Mouse (Mus musculus) cerebellum, adult 18-20 months (tissue): ENCODE results near the gene Pbx2.

Experiments
- DNase-seq, 2 experiments: peaks; one replicate each; pipeline ENCODE4 v3.0.0; 2021

Pbx2 gene

DNA sequence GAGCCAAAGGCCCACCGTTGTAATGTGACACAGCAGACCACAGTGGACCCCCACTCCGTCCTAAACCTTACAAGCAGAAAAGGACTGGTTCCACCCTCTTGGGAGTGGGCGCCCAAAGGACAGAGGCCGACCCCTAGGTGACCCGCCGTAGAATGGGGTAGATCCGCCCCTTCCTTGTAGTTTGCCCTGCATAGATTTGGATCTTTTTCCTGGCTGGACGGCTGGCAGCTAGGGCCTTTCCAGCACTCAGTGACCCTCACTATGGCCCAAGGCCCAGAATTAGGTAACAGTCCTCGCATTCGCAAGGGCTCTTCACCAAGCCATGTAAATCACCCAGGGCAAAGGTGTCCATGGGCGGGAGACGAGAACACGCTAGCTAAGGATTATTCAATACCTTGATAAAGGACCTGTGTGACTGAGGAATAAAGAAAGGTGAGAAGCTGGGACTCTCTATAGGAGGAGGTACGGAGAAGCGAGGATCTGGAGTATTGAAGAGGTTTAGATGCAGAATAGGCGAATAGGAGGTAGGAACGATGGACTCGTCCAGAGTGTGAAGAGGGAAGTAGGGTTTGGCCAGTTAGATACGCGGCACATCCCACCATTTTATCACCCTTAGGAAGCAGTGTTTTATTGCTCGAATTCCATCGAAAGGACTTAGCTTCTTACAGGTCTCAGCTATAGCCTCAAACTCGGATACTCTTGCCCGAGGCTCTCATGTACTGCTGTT, 13.6 kb downstream of the Pbx2 start:
- no peak for DNase-seq

DNA sequence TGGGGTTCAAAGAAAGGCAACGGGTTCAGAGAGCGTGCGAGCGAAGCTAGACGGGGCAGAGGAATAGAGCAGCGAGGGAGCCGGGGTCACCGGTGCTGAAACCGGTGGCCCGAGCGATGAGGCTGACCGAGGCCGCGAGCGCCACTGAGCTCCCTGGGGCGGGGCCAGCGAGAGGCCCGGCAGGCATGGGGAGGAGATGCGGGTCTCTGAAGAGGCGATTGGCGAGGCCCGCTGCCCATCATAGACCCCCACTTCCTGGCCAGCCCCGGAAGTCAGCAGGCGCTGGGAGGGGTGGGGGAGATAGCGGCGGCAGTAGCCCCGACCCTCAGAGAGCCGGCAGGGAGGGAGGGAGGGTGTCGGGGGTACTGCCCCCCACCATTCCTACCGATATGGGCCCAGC, 14.5 kb downstream of the Pbx2 start:
- peak; percentile 97 for DNase-seq

DNA sequence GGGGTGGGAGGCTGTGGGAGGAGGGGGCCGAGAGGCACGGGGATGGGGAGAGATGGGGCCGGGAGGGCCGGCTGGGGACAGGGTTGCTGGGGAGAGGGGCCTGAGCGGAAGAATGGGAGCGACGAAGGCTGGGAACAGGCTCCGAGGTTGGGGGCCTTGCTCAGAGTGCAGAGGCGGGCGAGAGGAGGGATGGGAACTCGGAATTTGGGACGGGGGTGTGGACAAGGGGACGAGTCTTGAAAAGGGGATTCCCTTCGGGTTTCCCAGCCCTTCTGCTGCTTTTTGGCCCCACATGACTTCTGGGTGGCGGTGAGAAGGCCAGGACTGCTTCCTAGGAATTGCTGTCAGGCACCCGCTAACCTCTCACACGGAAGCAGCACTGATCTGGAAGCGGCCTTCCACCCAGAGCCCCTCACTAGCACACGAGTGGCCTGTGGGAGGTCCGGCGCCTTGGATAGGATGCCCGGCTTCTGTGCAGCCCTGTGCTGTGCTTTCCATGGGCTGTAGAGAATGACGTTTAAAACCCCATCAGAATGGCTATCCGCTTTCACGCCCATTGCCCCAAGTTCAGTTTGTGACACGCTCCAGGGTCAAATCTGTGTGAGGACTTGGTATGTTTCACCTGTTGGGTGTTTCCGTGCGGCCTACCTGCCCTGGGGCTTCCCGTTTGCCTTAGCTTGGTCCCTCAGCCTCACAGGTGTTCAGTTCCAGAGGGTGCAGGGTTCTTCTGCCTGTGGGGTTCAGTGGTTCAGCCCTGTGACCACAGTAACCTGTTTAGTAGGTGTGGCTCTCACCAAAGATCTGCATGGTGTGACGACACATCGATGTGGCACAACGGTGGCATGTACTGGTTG, 15.3 kb downstream of the Pbx2 start:
- peak in 1 of 2 experiments; percentile 45 for DNase-seq

DNA sequence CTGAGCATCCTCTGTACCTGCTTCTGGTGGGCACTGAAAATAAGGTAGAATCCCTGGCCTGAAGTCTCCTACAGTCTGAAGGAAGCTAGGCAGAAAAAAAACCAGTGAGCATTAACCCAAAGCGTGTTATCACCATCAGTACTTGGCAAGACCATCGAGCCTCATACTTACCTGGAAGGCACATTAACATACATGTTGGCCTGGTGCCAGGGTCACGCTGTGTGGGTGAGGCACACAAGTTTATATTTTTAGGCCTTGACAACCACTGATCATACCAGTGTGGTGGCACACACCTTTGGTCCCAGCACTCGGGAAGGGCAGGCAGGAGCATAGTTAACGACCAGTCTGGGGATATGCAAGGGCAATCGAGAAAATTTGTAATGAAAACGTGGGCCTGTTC, 16.9 kb downstream of the Pbx2 start:
- DNase-seq: peak in 1 of 2 experiments; percentile 37

DNA sequence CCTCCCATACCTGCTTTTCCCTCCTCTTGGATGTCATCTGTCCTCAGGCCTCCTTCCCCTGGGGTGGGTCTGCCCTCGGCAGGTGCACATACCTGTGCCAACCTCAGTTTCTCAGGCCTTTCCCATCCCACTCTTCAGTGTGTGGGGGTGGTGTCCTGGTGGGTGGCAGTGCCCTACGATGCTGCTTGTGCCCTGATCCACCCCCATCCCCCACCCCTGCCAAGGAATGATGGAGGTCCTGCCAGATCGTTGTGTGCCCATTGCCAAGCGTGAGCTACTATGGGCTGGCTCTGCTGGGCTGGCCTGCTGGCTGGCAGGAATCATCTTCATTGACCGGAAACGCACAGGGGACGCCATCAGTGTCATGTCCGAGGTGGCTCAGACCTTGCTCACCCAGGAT, 20.0 kb downstream of the Pbx2 start:
- DNase-seq: peak in 1 of 2 experiments; percentile 11

DNA sequence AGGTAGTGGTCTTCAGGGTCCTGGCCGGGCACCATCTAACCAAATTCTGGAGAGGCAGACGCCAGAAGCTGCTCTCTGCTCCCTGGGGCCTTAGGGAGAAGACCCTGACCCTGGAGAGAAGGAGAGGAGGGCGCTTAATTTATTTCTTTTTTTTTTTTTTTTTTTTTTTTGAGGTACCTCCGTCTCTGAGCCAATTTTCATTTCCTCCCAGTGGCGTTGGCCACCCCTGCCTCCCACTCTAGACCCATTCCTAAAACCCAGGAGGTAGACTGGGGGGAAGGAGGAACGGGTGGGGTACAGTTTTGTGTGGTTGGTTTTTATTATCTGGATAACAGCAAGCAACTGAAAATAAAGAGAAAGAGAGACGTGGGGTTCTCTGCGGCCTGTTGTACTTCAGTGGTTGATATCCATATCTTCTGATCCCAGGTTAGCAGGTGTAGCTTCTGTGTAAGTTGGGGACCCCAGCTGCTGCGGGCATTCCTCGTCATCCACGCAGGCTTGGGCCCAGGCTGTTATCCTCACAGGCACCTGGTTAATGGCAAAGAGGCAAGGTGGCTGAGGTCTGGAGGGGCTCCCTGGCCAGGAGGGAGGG, 22.1 kb downstream of the Pbx2 start:
- DNase-seq: no peak

DNA sequence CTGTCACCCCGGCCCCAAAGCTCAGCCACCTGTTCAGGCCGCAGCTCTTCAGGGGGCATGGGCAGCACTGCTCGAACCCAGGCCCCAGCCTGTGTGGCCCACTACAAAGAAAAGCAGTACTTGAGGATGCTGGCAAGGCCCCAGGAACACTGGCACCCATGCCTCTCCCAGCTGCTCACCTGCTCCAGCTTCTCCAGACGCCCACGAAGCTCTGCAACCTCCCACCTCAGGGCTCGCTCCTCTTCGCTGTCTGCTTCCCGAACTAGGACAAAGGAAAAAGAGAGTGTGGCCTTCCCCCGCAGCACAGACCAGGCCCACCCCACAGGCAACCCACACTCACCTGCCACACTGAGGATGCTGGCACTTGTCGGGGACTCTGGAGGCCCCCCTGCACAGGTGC, 22.8 kb downstream of the Pbx2 start:
- DNase-seq: no peak

DNA sequence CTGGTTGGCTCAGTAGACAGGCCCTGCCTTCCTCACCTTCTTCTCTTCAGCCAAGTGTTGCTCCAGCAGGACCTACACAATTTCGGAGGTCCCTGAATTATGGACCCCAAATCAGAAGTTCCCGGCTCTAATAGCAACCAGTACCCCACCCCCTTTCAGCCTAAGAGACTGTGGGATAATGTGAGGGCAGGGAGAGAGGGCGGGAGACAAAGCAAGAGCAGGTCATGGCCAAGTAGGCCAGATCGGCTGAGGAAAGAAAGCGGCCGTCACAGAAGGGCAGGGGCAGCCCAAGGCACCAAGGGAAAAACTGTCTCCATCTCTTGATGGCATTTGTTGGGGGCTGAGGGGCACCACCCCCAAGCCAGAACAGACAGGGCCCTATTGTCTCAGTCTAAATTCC, 24.8 kb downstream of the Pbx2 start, which contains the start of gene Egfl8:
Gene Egfl8 (minus strand): TSS at position 101 of the 400 bp plus-strand sequence.
- no peak for DNase-seq

DNA sequence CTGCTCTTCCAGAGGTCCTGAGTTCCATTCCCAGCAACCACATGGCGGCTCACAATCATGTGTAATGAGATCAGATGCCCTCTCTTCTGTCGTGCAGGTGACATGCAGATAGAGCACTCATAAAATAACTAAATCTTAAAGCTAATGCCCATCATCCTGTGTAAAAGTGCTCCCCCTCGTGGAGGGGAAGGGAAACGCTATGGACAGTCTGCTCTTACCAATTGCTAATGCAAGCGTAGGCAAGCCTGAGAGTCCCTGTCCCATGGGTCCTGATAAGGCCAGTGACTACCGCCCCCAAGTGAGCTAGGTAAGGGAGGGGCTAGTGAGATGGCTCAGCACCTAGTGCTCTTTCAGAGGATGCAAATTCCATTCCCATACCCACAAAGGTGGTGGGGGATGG, 27.9 kb downstream of the Pbx2 start:
- peak; percentile 73 to 76 for DNase-seq

DNA sequence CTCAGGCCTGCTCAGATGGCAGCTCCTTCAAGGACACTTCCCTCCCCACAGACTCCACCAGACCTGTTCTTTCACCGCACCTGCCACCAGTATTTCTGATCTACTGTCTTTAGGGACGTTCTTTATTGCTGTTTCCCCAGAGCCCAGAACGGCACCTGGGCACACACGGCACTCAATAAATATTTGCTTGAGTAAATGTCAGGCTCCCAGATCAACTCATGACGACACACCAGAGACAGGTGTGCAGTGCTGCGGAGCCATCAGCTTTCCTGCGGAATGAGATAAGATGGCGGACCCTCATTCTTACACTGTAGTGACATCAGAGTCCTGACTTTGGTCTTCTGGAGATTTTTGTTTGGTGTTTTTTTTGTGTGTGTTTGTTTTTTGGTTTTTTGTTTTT, 29.9 kb downstream of the Pbx2 start:
- no peak for DNase-seq

DNA sequence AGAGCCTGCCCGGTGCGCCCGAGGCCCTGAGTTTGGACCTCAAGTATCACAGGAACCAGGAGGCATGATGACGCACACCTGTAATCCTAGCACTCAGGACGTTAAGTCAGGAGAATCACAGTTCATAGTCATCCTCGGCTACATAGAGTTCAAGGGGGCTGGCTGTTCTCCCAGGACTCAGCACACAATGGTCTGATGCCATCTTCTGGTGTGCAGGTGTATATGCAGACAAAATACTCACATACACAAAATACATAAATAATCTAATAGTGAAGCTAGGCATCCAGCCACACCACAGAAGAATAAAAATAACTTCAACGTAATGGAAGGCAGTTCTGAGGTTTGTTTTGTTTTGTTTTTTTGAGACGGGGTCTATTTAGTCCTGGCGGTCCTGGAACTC, 32.1 kb downstream of the Pbx2 start:
- no peak for DNase-seq

DNA sequence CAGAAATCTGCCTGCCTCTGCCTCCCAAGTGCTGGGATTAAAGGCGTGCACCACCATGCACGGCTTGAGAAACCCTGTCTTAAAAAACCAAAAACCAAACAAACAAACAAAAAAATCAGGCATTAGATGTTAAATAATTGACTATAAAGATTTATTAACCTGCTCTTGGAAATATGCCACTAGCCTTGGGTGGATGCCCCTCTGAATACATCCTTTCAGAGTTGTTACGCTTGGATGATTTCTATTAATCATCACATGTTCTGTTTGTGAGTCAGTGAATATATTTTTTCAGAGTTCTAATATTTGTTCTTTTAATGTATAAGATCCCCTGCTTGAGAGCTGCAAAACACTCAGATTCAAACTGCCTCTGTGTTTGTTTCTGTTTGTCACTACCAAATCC, 33.9 kb downstream of the Pbx2 start:
- DNase-seq: no peak

DNA sequence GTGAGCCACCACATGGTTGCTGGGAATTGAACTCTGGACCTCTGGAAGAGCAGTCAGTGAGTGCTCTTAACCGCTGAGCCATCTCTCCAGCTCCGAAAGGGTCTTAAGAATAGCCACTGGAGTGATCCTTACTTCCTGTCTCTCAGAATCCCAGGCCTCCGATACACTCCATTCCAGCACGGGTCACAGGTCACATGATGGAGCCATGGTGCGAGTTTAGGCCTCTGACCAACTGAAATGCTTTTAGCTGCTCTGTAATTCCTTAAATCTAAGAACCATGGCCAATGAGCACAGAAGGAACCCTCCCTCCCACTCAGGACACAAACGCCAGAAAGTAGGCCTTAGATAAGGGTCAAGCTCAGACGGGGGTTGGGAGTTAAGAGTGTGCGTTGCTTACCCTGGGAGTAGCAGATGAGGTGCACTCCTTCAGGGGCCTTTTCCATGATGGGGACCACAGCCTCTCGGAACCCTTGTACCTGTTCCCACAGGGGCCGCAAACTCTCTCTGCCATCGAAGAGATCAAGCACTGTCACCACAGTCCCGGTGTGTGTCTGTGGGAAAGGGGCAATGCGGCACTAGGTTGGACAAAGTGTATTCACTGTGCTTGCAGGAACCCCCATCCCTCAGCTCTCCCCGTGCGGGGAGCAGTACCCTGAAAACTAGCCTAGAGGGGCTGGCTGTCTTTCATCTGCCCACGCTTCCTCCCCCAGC, 35.2 kb downstream of the Pbx2 start:
- no peak for DNase-seq

DNA sequence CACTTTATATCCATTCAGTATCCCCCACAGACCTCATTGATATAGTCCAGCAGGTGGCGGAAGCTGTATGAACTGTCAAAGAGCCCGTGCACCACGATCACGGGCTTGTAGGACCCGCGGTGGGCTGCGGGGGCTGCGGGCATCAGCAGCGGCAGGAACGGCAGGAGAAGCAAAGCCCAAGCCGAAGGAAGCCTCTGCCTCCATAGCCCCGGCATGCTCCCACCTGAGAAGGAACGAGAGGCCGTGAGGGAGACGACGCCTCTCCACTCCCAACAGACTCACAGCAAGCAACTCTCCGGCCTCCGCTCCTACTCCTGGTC, 35.7 kb downstream of the Pbx2 start:
- no peak for DNase-seq

DNA sequence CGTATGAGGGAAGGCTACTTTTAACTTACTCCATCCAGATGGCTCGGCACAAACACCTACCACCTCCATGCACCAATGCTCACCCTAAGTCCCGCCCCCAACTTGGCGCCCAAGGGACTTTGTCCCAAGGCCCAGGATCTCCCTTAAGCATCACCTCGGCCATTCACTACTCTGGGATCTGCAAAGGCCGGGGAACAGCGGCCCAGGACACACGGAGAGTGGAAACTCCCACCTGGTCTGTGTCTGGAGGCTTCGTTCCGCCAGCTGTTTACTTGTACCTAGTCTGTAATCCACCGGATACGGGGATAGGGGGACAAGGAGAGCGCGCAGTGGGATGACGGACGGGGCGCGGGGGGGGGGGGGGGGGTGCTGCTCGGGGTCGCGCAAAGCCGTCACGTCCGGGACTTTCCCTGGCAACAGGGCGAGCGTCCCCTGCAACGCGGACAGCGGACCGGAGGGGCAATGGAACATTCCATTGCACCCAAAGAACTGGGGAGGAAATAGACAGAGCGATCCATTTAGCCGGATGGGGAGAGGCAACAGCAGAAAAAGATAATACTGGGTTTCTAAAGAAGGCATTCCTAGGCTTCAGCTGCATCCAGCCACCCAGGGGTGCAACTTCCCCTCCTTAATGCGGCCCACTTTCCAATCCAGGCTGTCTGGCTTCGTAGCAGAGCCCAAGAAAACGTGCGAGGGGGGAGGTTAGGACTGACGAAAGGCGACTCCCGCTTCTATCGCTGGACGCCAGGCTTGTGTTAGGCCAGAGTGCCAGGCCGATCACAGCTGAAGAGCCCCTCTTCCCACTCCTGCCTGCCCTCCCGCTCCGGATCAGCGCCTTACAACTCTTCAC, 36.3 kb downstream of the Pbx2 start:
- DNase-seq: peak; percentile 86 to 93

DNA sequence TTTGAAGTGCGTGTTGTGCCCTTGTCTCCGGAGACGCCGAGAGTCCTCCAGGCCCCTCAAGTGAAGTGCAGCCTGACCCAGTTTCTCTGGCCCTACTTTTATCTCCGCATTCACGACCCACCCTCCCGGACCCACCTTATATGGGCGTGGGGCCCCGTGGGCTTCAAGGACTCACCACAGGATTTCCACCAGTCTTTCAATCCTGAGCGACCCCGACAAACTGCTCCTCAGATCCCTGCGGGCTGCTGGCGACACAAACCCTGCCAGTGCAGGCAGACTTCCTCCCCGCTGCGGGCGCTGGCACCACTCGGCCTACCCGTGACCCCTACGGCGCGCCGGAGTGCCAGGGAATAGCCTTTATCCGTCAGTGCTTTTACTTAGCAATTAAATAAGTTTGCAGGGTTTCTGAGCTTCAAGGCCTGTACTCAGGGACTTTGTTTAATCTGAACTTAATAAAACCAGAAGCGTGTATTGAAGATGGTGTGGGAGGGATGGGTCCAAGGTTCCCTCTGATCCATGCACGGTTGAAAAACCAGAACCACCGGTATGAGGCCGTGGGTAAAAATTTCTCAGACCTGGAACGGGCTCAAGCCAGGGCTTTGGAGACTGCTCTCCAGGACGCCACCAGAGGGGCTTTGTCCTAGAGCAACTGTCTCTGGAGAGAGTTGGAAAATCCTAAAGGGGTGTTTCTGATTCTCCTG, 37.0 kb downstream of the Pbx2 start, which contains the start of gene Ppt2:
Gene Ppt2 (minus strand): TSS at position 568 of the 701 bp plus-strand sequence.
- DNase-seq: peak; percentile 82 to 86

DNA sequence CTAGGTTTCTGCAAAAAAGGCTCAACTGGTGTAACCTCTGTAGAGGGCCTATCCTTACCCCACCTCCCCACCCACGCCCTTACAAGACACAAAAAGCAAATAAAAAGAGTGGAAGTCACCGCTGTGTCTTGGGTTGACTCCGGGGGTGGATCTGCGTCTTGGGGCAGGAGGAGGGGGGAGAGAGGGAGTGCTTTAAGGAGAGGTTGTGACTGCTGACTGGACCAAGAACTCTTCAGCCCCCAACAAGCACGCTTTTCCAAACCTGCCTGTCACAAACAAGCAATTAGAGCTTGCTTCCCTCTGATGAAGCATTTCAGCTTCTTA, 37.5 kb downstream of the Pbx2 start:
- DNase-seq: no peak

DNA sequence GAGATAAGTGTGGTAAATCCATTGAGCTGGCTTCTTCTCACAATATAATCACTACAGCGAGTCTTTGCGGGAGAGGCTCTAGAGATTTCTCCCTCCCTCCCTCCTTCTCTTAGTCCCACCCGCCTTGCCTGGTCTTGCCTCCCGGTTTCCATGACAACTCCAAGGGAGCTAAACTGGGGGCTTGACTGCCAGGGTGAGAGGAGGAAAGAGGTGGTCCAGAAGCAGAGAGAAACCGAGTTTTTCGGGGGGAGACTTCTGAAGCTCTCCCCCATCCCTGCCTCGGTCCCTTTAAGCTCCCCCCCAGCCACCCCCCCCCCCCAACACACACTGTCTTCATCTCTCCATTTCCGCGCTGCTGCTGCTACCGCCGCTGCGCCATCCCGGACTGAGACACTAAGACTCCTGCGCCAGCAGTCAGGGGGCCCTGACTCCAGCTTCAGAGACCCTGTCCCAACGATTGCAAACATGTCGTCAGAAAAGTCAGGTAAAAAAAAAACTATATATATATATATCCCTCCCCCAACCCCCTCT, 38.2 kb downstream of the Pbx2 start, which contains the start of gene Prrt1:
Gene Prrt1 (plus strand): TSS at position 313 of the 531 bp plus-strand sequence.
- DNase-seq: peak; percentile 63 to 71

DNA sequence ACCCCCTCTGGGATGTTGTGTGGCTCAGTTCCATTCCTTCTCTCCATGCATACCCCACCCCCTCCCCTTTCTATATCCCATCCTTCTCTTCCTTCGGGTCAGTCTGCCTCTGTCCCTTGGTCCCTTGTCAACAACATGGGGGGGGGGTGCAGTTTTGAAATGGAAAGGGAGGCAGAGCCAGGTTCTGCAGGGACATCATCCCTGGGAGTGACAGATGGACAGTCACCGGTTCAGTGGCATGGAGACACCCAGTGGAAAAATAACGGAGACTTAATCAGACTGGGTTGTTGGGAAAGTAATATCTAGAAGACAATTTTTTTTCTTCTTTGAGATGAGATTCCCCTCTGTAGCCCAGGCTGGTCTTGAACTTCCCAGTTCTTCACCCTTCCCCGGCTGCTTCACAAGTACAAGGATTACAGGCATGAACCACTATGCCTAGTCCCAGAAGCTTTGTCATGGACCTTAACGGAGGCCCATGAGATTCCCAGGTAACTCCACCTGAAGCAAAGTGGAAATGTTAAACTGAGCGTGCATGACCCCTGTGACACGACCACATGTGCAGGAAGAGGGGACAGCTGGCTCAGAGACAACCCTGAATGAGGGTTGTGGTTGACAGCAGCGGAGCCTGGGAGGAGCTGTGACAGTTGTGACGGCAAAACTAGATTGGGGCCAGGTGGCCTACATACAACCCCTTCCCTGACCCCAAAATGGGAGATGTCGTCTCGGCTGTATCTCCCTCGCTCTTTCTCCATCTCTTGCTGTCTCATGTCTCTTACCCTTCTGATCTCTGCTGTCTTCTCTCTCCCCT, 38.9 kb downstream of the Pbx2 start:
- DNase-seq: peak; percentile 68 to 77

DNA sequence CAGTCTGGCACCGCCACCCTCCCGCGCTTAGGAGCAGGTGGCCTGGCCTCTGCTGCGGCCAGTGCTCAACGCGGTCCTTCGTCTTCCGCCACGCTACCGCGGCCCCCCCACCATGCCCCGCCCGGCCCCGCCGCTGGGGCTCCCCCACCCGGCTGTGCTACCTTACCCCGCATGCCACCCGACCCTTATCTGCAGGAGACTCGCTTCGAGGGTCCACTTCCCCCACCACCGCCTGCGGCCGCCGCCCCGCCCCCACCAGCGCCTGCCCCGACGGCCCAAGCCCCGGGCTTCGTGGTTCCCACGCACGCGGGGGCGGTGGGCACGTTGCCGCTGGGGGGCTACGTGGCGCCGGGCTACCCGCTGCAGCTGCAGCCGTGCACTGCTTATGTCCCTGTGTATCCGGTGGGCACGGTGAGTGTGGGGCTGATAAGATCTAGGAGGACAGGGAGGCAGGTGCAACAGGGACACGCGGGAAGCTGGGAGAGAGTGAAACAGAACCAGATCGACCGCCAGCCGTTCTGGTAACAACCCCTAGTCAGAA, 39.8 kb downstream of the Pbx2 start:
- peak; percentile 55 to 68 for DNase-seq
